Mouse (Mus musculus): ENCODE measurements around the gene Sash1. TPM values are rescaled to one million over a fixed set of nuclear protein-coding genes. Genes with fewer than 3 reads are reported as not detected.

Sash1 gene
- polyA plus RNA-seq, 1 experiment: 14.4 TPM

- no peaks in the 10 kb centered on the region for H3K36me3 ChIP-seq (ENCODE audit: control insufficient read depth, insufficient read depth, low read length, poor library complexity, severe bottlenecking)
- no peaks in the 10 kb centered on the region for H3K27me3 ChIP-seq (ENCODE audit: control insufficient read depth, insufficient read depth, low read length, poor library complexity, severe bottlenecking)
- H3K27ac ChIP-seq (ENCODE audit: insufficient read depth, low read length): no peak overlapping the region
- no peak overlapping the region for H3K4me3 ChIP-seq (ENCODE audit: low read depth, low read length)
- no peaks in the 10 kb centered on the region for H3K9me3 ChIP-seq (replicated peaks; ENCODE audit: control insufficient read depth, insufficient read depth, low read length, poor library complexity, severe bottlenecking)
- TF ChIP-seq POLR2A (IDR thresholded peaks at IDR 0.05; ENCODE audit: insufficient read depth, low read length) (no peak), CTCF (IDR thresholded peaks at IDR 0.05; ENCODE audit: low read depth, low read length) (no peak), EP300 (IDR thresholded peaks at IDR 0.05; ENCODE audit: insufficient read depth, low read depth, low read length) (no peak)
- no peak overlapping the region for H3K9ac ChIP-seq (ENCODE audit: low read depth, poor library complexity, severe bottlenecking)
- no peaks in the 10 kb centered on the region for H3K4me1 ChIP-seq (ENCODE audit: control insufficient read depth, insufficient read depth, low read length)
Measured at GRCm38 (mm10) chr10:8845230-8845770, 40.6 kb downstream of the Sash1 start.

GRCm38 (mm10) chr10:8839956-8840355 is 45.9 kb downstream of the Sash1 start:
- Histone ChIP-seq H3K9ac (ENCODE audit: low read depth, poor library complexity, severe bottlenecking) (no peak overlapping the region), H3K4me1 (ENCODE audit: control insufficient read depth, insufficient read depth, low read length) (no peaks in the 10 kb centered on the region), H3K9me3 (replicated peaks; ENCODE audit: control insufficient read depth, insufficient read depth, low read length, poor library complexity, severe bottlenecking) (no peaks in the 10 kb centered on the region), H3K4me3 (ENCODE audit: low read depth, low read length) (no peak overlapping the region), H3K36me3 (ENCODE audit: control insufficient read depth, insufficient read depth, low read length, poor library complexity, severe bottlenecking) (no peaks in the 10 kb centered on the region), H3K27ac (ENCODE audit: insufficient read depth, low read length) (no peak overlapping the region), H3K27me3 (ENCODE audit: control insufficient read depth, insufficient read depth, low read length, poor library complexity, severe bottlenecking) (no peaks in the 10 kb centered on the region)
- TF ChIP-seq POLR2A (IDR thresholded peaks at IDR 0.05; ENCODE audit: insufficient read depth, low read length): no peak
- TF ChIP-seq EP300 (IDR thresholded peaks at IDR 0.05; ENCODE audit: insufficient read depth, low read depth, low read length): no peak
- no peak for TF ChIP-seq CTCF (IDR thresholded peaks at IDR 0.05; ENCODE audit: low read depth, low read length)

DNA sequence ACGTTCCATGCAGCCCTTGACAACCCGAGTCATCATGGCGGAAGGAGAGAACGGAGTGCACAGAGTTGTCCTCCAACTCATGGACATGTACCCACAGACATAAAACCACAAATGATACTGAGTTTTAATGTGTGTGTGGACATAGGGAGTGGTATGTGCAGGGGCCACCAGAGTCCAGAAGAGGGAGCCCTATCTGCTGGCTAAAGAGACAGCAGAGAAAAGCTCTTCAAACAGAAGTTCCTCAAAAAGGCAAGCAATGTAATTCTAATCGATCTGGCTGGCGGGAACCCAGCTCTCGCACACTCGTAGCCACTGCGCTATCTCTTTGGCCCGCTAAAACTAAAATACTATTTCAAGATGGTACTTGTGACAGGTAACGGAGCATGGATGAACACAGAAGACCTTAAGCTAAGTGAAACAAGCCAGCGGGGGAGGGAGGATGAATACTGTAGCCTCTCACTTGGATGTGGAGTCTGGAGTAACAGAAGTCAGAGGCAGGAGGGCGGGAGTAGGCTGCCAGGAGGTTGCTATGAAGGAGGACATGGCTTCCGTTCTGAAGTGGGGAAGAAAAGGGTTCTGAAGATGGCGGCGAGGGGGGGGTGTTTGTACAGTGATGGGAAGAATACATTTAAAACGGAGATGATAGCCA is 51.9 kb downstream of the Sash1 start:
- H3K27ac ChIP-seq (ENCODE audit: insufficient read depth, low read length): peak overlapping the region; percentile 41; the same call in 1 of the 2 replicates
- H3K4me3 ChIP-seq (ENCODE audit: low read depth, low read length): no peak overlapping the region
- TF ChIP-seq CTCF (IDR thresholded peaks at IDR 0.05; ENCODE audit: low read depth, low read length): peak; percentile 31
- no peak for TF ChIP-seq EP300 (IDR thresholded peaks at IDR 0.05; ENCODE audit: insufficient read depth, low read depth, low read length)
- H3K9ac ChIP-seq (ENCODE audit: low read depth, poor library complexity, severe bottlenecking): no peak overlapping the region
- no peaks in the 10 kb centered on the region for H3K36me3 ChIP-seq (ENCODE audit: control insufficient read depth, insufficient read depth, low read length, poor library complexity, severe bottlenecking)
- no peaks in the 10 kb centered on the region for H3K27me3 ChIP-seq (ENCODE audit: control insufficient read depth, insufficient read depth, low read length, poor library complexity, severe bottlenecking)
- H3K4me1 ChIP-seq (ENCODE audit: control insufficient read depth, insufficient read depth, low read length): no peaks in the 10 kb centered on the region
- H3K9me3 ChIP-seq (replicated peaks; ENCODE audit: control insufficient read depth, insufficient read depth, low read length, poor library complexity, severe bottlenecking): 0 out of 2 replicates have a peak, but pooled peaks cover 2% of the 10 kb centered on the region

DNA sequence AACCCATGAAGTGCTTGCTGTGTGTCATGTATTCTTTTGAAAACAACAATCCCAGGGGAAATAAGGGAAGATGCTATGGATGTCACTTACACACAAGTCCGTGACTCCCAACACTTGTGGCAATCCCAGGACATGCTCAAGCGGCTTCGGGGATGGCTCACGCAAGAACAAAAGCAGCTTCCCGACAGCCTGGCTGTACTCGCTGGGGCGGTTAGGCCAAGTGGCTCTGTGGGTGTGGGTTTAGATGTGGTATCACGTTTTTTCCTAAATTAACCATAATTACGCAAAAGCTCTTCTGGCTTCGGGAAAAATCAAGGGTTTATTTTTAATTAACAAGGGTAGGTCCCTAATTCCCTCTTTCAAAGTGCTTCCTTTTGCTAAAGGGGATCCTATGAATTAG is 59.6 kb downstream of the Sash1 start:
- Histone ChIP-seq H3K27me3 (ENCODE audit: control insufficient read depth, insufficient read depth, low read length, poor library complexity, severe bottlenecking) (no peaks in the 10 kb centered on the region), H3K9me3 (replicated peaks; ENCODE audit: control insufficient read depth, insufficient read depth, low read length, poor library complexity, severe bottlenecking) (no peaks in the 10 kb centered on the region), H3K36me3 (ENCODE audit: control insufficient read depth, insufficient read depth, low read length, poor library complexity, severe bottlenecking) (no peaks in the 10 kb centered on the region), H3K27ac (ENCODE audit: insufficient read depth, low read length) (no peak overlapping the region), H3K4me1 (ENCODE audit: control insufficient read depth, insufficient read depth, low read length) (no peaks in the 10 kb centered on the region), H3K4me3 (ENCODE audit: low read depth, low read length) (no peak overlapping the region), H3K9ac (ENCODE audit: low read depth, poor library complexity, severe bottlenecking) (no peak overlapping the region)
- TF ChIP-seq POLR2A (IDR thresholded peaks at IDR 0.05; ENCODE audit: insufficient read depth, low read length): no peak

DNA sequence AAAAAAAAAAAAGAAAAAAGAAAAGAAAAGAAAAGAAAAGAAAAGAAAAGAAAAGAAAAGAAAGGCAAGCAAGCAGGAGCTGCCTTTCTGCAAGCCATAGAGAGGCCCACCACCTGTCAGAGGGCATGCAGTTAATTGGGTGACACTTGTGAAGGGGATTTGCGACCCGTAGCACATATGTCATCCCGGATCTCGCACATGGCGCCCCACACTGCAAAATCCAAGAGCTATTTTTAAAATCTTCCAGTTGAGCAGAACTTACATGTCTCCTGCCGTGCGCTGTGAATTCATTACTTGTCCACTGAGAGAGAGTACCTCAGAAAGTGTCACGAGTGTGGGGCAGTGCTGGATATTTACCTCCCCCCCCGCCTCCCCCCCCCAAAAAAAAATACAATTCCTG is 60.0 kb downstream of the Sash1 start:
- Histone ChIP-seq H3K36me3 (ENCODE audit: control insufficient read depth, insufficient read depth, low read length, poor library complexity, severe bottlenecking) (no peaks in the 10 kb centered on the region), H3K4me3 (ENCODE audit: low read depth, low read length) (no peak overlapping the region), H3K4me1 (ENCODE audit: control insufficient read depth, insufficient read depth, low read length) (no peaks in the 10 kb centered on the region), H3K27ac (ENCODE audit: insufficient read depth, low read length) (no peak overlapping the region), H3K9me3 (replicated peaks; ENCODE audit: control insufficient read depth, insufficient read depth, low read length, poor library complexity, severe bottlenecking) (no peaks in the 10 kb centered on the region), H3K9ac (ENCODE audit: low read depth, poor library complexity, severe bottlenecking) (no peak overlapping the region), H3K27me3 (ENCODE audit: control insufficient read depth, insufficient read depth, low read length, poor library complexity, severe bottlenecking) (no peaks in the 10 kb centered on the region)
- TF ChIP-seq CTCF (IDR thresholded peaks at IDR 0.05; ENCODE audit: low read depth, low read length): no peak

- no peak overlapping the region for H3K4me3 ChIP-seq (ENCODE audit: low read depth, low read length)
Measured at GRCm38 (mm10) chr10:8818066-8818465, 67.8 kb downstream of the Sash1 start.

More at GRCm38 (mm10) chr10:8818066-8818465, 67.8 kb downstream of the Sash1 start:
- peaks cover 2% of the 10 kb centered on the region for H3K4me1 ChIP-seq (ENCODE audit: control insufficient read depth, insufficient read depth, low read length)
- no peaks in the 10 kb centered on the region for H3K27me3 ChIP-seq (ENCODE audit: control insufficient read depth, insufficient read depth, low read length, poor library complexity, severe bottlenecking)
- no peak overlapping the region for H3K27ac ChIP-seq (ENCODE audit: insufficient read depth, low read length)
- no peaks in the 10 kb centered on the region for H3K9me3 ChIP-seq (replicated peaks; ENCODE audit: control insufficient read depth, insufficient read depth, low read length, poor library complexity, severe bottlenecking)
- no peak overlapping the region for H3K9ac ChIP-seq (ENCODE audit: low read depth, poor library complexity, severe bottlenecking)
- no peak for TF ChIP-seq POLR2A (IDR thresholded peaks at IDR 0.05; ENCODE audit: insufficient read depth, low read length)
- H3K36me3 ChIP-seq (ENCODE audit: control insufficient read depth, insufficient read depth, low read length, poor library complexity, severe bottlenecking): no peaks in the 10 kb centered on the region

Data from ES-Bruce4 (cell line).